Mouse (Mus musculus) spleen, adult 2 months (tissue): Measurements from ENCODE around the gene Mia2. TPM values are rescaled to one million over a fixed set of nuclear protein-coding genes. Genes with fewer than 3 reads are reported as not detected.

ENCODE experiments used
- DNase-seq, 2 experiments: peaks; one replicate each; pipeline versions ENCODE4 v3.0.0 to v3.0.0-alpha.2; 2012 to 2021; ENCODE audit warnings: low spot score in 2 of 2, low read depth in 1 of 2
- H3K27ac ChIP-seq: fragments of 200-500 bp; 2 replicates; pipeline ENCODE4 v1.5.1; 2012; ENCODE audit warnings: low read length, inconsistent platforms; ENCODE audit not compliant: insufficient read depth
- H3K27me3 ChIP-seq: fragments of 200-500 bp; 2 replicates; pipeline ENCODE4 v1.6.1; 2012; ENCODE audit warnings: mild to moderate bottlenecking, moderate library complexity, low read length, inconsistent platforms; ENCODE audit not compliant: control insufficient read depth, insufficient read depth
- H3K36me3 ChIP-seq: fragments of 200-500 bp; 2 replicates; pipeline ENCODE4 v1.6.1; 2012; ENCODE audit warnings: mild to moderate bottlenecking, low read length, inconsistent platforms; ENCODE audit not compliant: control insufficient read depth, insufficient read depth
- H3K4me1 ChIP-seq: fragments of 200-500 bp; 2 replicates; pipeline ENCODE4 v1.6.1; 2011; ENCODE audit warnings: inconsistent platforms; ENCODE audit not compliant: control insufficient read depth, insufficient read depth, insufficient read length
- H3K4me3 ChIP-seq: fragments of 200-500 bp; 2 replicates; pipeline ENCODE4 v1.5.1; 2011; ENCODE audit warnings: mild to moderate bottlenecking, inconsistent platforms; ENCODE audit not compliant: insufficient read depth, insufficient read length; ENCODE audit errors: extremely low read depth
- CTCF ChIP-seq: fragments of 200-500 bp; IDR thresholded peaks from 2 replicates; pipeline ENCODE4 v1.5.1; 2011; ENCODE audit warnings: mild to moderate bottlenecking, inconsistent platforms; ENCODE audit not compliant: insufficient read depth, insufficient read length, insufficient replicate concordance; ENCODE audit errors: extremely low read depth
- POLR2A ChIP-seq: fragments of 200-500 bp; IDR thresholded peaks from 2 replicates; pipeline ENCODE4 v1.6.1; 2011; ENCODE audit warnings: low read depth, low read length, inconsistent platforms
- WGBS: fragments of 180-500 bp; shearing (Covaris S2); methylation state at CpG from one replicate; pipeline ENCODE4 v1.1.7; 2018; 5-methylcytosine and 5-hydroxymethylcytosine counted together
- polyA plus RNA-seq: library from polyadenylated mRNA; depleted of rRNA; stranded (reverse); fragments of >200 nt; gene quantifications from 2 replicates; pipeline ENCODE4 v1.2.3, GENCODE M21; 2012

The Mia2 gene
- polyA plus RNA-seq, 1 experiment, result 16.5 TPM

DNA sequence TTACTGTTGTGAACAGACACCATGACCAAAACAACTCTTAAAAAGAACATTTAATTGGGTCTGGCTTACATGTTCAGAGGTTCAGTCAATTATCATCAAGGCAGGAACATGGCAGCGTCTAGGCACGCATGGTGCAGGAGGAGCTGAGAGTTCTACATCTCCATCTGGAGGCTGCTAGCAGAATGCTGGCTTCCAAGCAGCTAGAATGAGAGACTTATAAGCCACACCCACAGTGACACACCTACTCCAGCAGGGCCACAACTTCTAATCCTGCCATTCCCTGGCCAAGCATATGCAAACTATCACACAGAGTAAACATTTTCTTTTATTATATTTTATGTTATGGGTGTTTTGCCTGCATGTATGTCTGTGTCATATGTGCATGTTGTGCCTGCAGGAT, 43.8 kb downstream of the Mia2 start:
- TF ChIP-seq POLR2A (no peak), CTCF (no peak)
- H3K4me3 ChIP-seq, result no peak overlapping the region
- 80% methylated on average over 2 of the region's 2 CpGs for WGBS
- H3K4me1 ChIP-seq, result 0 out of 2 replicates have a peak, but pooled peaks cover under 1% of the 10 kb centered on the region
- H3K36me3 ChIP-seq, result peaks cover 30% of the 10 kb centered on the region
- DNase-seq, result no peak
- H3K27me3 ChIP-seq, result no peaks in the 10 kb centered on the region
- no peak overlapping the region for H3K27ac ChIP-seq

DNA sequence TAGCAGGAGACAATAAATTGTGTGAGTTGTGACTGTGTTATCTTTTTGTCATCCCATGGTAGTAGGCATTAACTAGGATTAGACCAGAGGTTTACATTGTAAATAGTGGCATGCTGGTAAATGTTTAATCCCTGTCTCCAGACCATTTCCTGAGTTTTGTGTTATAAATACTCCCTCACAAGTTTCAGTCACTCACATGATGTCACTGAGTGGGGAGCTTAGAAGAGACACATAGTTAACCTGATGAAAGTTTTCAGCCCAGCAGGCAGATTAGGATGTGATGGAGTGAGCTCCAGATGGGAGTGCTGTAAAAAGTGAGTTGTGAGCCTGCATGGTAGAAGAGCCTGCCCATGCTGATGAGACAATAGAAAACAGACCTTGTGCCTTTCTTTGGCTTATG, 49.5 kb downstream of the Mia2 start:
- Histone ChIP-seq H3K36me3 (peaks cover 49% of the 10 kb centered on the region), H3K27ac (no peak overlapping the region), H3K4me1 (no peaks in the 10 kb centered on the region), H3K4me3 (no peak overlapping the region), H3K27me3 (no peaks in the 10 kb centered on the region)
- DNase-seq, result no peak
- TF ChIP-seq POLR2A (no peak), CTCF (no peak)

DNA sequence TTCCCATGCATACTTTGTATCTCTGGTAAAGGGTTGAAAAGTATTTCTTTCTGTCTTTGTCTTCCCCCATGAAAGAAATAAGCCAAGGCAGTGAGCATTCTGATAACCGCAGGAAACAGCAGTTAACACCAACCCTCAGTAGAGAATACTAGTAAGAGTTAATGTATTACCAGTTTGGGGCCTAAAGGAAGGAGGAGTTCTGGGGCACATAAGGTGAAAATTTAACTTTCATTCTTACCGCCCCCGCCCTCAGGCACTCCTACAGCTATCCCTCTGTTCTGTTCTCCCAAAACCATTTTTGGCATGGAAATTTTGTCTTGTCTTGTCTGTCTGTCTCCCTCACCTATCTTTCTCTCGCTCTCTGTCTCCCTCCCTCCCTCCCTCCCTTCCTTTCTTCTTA, 54.1 kb downstream of the Mia2 start:
- Histone ChIP-seq H3K4me1 (no peaks in the 10 kb centered on the region), H3K27ac (no peak overlapping the region), H3K36me3 (peaks cover 45% of the 10 kb centered on the region), H3K27me3 (no peaks in the 10 kb centered on the region), H3K4me3 (no peak overlapping the region)
- no peak for DNase-seq
- 94% methylated on average over 4 of the region's 4 CpGs for WGBS
- no peak for TF ChIP-seq CTCF
- TF ChIP-seq POLR2A, result no peak

DNA sequence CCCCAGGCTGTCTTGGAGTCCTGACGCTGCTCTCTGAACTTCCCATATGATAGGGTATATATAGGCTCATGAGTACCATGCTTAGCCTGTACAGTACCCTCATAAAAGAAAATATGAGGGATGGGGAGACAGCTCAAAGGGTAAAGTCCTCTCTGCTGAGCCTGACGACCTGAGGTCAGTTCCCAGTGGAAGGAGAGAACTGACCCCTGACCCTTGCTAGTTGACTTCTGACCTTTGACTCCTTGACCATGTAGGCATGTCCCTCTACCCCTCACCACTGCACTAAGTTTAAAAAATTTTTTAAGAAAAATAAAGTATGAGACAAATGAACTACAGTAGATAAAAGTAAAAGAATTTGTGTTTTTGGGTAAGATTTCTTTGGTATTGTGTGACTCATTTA, 65.5 kb downstream of the Mia2 start:
- peaks cover 45% of the 10 kb centered on the region for H3K36me3 ChIP-seq
- TF ChIP-seq POLR2A, result no peak
- TF ChIP-seq CTCF, result no peak
- H3K27ac ChIP-seq, result no peak overlapping the region
- H3K4me3 ChIP-seq, result no peak overlapping the region
- 86% methylated on average over 2 of the region's 2 CpGs for WGBS
- H3K27me3 ChIP-seq, result no peaks in the 10 kb centered on the region
- no peak for DNase-seq
- H3K4me1 ChIP-seq, result peaks cover 2% of the 10 kb centered on the region; the same call in 1 of the 2 replicates

DNA sequence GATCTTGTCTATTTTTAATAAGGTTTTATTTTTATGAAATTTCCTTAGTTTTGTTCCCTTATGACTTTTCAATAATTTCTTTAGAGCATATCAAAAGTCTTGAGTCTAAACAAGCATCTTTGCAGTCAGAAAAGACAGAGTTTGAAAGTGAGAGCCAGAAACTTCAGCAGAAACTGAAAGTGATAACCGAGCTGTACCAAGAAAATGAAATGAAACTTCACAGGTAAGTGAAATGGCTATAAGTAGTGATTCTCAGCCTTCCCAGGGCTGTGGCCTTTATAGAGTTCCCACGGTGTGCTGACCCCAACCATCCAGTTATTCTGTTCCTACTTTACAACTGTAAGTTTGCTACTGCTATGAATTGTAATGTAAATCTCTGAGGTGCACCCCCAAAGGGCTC, 67.2 kb downstream of the Mia2 start:
- 44% methylated on average over 2 of the region's 2 CpGs for WGBS
- TF ChIP-seq CTCF, result no peak
- TF ChIP-seq POLR2A, result no peak
- Histone ChIP-seq H3K4me1 (peaks cover 2% of the 10 kb centered on the region; the same call in 1 of the 2 replicates), H3K27ac (no peak overlapping the region), H3K27me3 (no peaks in the 10 kb centered on the region), H3K4me3 (no peak overlapping the region), H3K36me3 (peaks cover 39% of the 10 kb centered on the region)
- DNase-seq, result no peak

DNA sequence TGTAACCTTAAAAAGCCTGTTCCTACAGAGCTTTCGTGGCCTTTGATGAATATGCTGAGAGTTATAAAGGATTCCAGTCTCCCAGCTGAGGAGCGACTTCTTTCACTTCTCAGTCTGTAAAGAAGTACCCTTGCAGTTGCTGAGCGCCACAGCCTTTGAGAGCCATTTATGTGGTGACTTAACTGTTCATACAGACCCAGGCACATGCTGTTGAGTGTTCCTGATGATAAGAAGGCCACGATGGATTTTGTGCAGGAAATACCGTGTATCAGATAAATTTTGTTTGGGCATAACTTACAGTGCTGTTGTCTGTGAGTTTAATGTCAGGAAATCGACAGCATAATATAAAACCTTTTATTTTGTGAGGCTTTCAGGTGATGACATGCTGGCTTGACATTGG, 68.9 kb downstream of the Mia2 start:
- 81% methylated on average over 6 of the region's 6 CpGs for WGBS
- no peak overlapping the region for H3K4me3 ChIP-seq
- peaks cover 2% of the 10 kb centered on the region; the same call in 1 of the 2 replicates for H3K4me1 ChIP-seq
- TF ChIP-seq POLR2A (no peak), CTCF (no peak)
- H3K36me3 ChIP-seq, result peaks cover 32% of the 10 kb centered on the region
- no peak for DNase-seq
- no peak overlapping the region for H3K27ac ChIP-seq
- H3K27me3 ChIP-seq, result no peaks in the 10 kb centered on the region

- H3K4me1 ChIP-seq, result peaks cover 2% of the 10 kb centered on the region; the same call in 1 of the 2 replicates
- no peak overlapping the region for H3K27ac ChIP-seq
- DNase-seq, result no peak
- H3K36me3 ChIP-seq, result peaks cover 30% of the 10 kb centered on the region
- TF ChIP-seq CTCF (no peak), POLR2A (no peak)
- no peak overlapping the region for H3K4me3 ChIP-seq
- no peaks in the 10 kb centered on the region for H3K27me3 ChIP-seq
- 93% methylated on average over 4 of the region's 4 CpGs for WGBS
Observed at GRCm38 (mm10) chr12:59166557-59166956, 71.0 kb downstream of the Mia2 start.
